ENCODE assay signal across 21 mouse cellular contexts in the genomic region with DNA sequence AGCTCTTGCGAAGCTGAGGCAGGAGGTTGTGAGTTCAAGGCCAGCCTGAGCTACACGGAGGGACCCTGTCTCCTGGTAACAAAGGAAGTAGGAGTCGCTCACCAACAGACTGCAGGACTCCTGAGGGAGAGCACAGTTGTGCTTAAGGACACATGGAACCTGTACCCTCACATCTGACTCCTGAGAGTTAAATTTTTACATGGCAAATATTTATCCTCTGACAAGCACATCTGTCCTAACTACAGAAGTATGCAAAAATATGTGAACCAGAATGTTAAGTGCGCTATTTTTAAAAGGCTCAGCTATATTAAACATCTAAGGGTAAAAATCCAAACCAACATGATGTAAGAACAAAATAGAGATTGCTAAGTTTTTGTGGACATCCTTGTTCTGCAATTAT. TPM values are rescaled to one million over a fixed set of nuclear protein-coding genes. Genes with fewer than 3 reads are reported as not detected.
A peak's percentile ranks its signal among the peaks of the same experiment; 100 is the strongest.
DNase-seq lines count a peak whose midpoint lies in the region; ATAC-seq and TF ChIP-seq lines count a peak whose summit lies in the region.
"Had no signal": no experiment of that assay in that cellular context is flagged by ENCODE, and none has a peak within 500 bp of the region (broad histone marks: within the 10 kb centered on the region; RNA-seq: fewer than 3 reads in every experiment).

No protein-coding gene starts in this region.

- TF ChIP-seq POLR2A in liver, adult 2 months (IDR thresholded peaks at IDR 0.05; ENCODE audit: extremely low read depth, insufficient read depth, low read length) = no peak

- TF ChIP-seq EP300 in liver, postnatal 0 days (IDR thresholded peaks at IDR 0.05; ENCODE audit: low read depth) = no peak

- 0 out of 2 replicates have a peak overlapping the region, but pooled peaks have one; percentile 31 for H3K27ac ChIP-seq in heart, embryonic 12.5 days (ENCODE audit: poor library complexity, severe bottlenecking)
- no peak overlapping the region for H3K27ac ChIP-seq in heart, embryonic 10.5 days
- H3K27ac ChIP-seq in liver, adult 2 months (replicated peaks; ENCODE audit: insufficient read depth, low read depth, low read length) = no peak overlapping the region
- no peak overlapping the region for H3K27ac ChIP-seq in liver, postnatal 0 days (ENCODE audit: low read depth)
- H3K27ac ChIP-seq: embryonic facial prominence, embryonic 13.5 days; forebrain, embryonic 13.5 days; hindbrain, embryonic 13.5 days had no signal

- H3K4me2 ChIP-seq in heart, embryonic 12.5 days = no peak overlapping the region
- no peak overlapping the region for H3K4me2 ChIP-seq in liver, postnatal 0 days (ENCODE audit: low read depth, low read length)
- H3K4me2 ChIP-seq: embryonic facial prominence, embryonic 13.5 days; forebrain, embryonic 13.5 days; hindbrain, embryonic 13.5 days had no signal

- no peaks in the 10 kb centered on the region for H3K27me3 ChIP-seq in heart, embryonic 12.5 days (replicated peaks)
- no peaks in the 10 kb centered on the region for H3K27me3 ChIP-seq in heart, embryonic 10.5 days (ENCODE audit: insufficient read depth, poor library complexity, severe bottlenecking)
- no peaks in the 10 kb centered on the region for H3K27me3 ChIP-seq in liver, adult 2 months (ENCODE audit: control insufficient read depth, insufficient read depth, low read length)
- H3K27me3 ChIP-seq in liver, postnatal 0 days (ENCODE audit: insufficient read depth, low read length) = no peaks in the 10 kb centered on the region
- H3K27me3 ChIP-seq: CH12.LX; embryonic facial prominence, embryonic 13.5 days; forebrain, embryonic 13.5 days; hindbrain, embryonic 13.5 days; Patski had no signal

- 77% methylated on average over 4 of the region's 4 CpGs for WGBS in heart, embryonic 12.5 days
- 83% methylated on average over 4 of the region's 4 CpGs for WGBS in heart, embryonic 10.5 days
- 29% methylated on average over 4 of the region's 4 CpGs for WGBS in liver, adult 2 months
- WGBS in liver, postnatal 0 days (ENCODE audit: insufficient replicate concordance) = 60% methylated on average over 4 of the region's 4 CpGs

- no peak overlapping the region for H3K9ac ChIP-seq in heart, embryonic 12.5 days
- no peak overlapping the region for H3K9ac ChIP-seq in liver, adult 2 months (ENCODE audit: low read depth, low read length)
- H3K9ac ChIP-seq in liver, postnatal 0 days (replicated peaks) = no peak overlapping the region
- H3K9ac ChIP-seq: embryonic facial prominence, embryonic 13.5 days; forebrain, embryonic 13.5 days; forebrain, postnatal 0 days; hindbrain, embryonic 13.5 days had no signal

- ATAC-seq in heart, embryonic 12.5 days (ENCODE audit: insufficient number of reproducible peaks, low FRiP score) = no peak
- no peak for ATAC-seq in liver, postnatal 0 days
- ATAC-seq: activated CD4-positive, CD25-positive, alpha-beta regulatory T cell, adult 4 months; forebrain, embryonic 13.5 days; forebrain, postnatal 0 days; Patski had no signal

- H3K79me2 ChIP-seq in liver, adult 2 months (ENCODE audit: control insufficient read depth, insufficient read depth, low read length) = peaks cover 3% of the 10 kb centered on the region; the same call in 1 of the 2 replicates

- H3K4me3 ChIP-seq in heart, embryonic 12.5 days = no peak overlapping the region
- no peak overlapping the region for H3K4me3 ChIP-seq in heart, embryonic 10.5 days
- no peak overlapping the region for H3K4me3 ChIP-seq in liver, adult 2 months (ENCODE audit: insufficient read depth, low read depth, low read length)
- H3K4me3 ChIP-seq in liver, postnatal 0 days (ENCODE audit: low read depth, low read length) = no peak overlapping the region
- H3K4me3 ChIP-seq: embryonic facial prominence, embryonic 13.5 days; forebrain, embryonic 13.5 days; hindbrain, embryonic 13.5 days had no signal

- H3K9me3 ChIP-seq in heart, embryonic 12.5 days (replicated peaks) = no peaks in the 10 kb centered on the region
- H3K9me3 ChIP-seq in heart, embryonic 10.5 days = no peaks in the 10 kb centered on the region
- H3K9me3 ChIP-seq in liver, postnatal 0 days (ENCODE audit: low read length) = no peaks in the 10 kb centered on the region
- H3K9me3 ChIP-seq: embryonic facial prominence, embryonic 13.5 days; forebrain, embryonic 13.5 days; hindbrain, embryonic 13.5 days had no signal

- DNase-seq in heart, embryonic 10.5 days (ENCODE audit: low spot score) = no peak
- peak; percentile 24 for DNase-seq in liver, adult 2 months (ENCODE audit: extremely low read depth, low read depth, low spot score)
- no peak for DNase-seq in liver, postnatal 0 days
- peak; percentile 28 for DNase-seq in A20 (ENCODE audit: low read depth, low spot score)
- peak; percentile 35 for DNase-seq in lung, postnatal 25 days (ENCODE audit: low spot score)
- no peak for DNase-seq in embryo, embryonic 10 days (ENCODE audit: low spot score)
- DNase-seq: adrenal gland, postnatal 14 days; cerebellum, adult 11-12 months; cerebellum, adult 9-10 months; cerebellum, postnatal 25 days; forebrain, postnatal 0 days; gastrocnemius, postnatal 36 days; heart, adult 11 months; heart, postnatal 10 days had no signal

- peaks cover 31% of the 10 kb centered on the region for H3K4me1 ChIP-seq in heart, embryonic 12.5 days (replicated peaks)
- peaks cover 22% of the 10 kb centered on the region; the same call in 1 of the 2 replicates for H3K4me1 ChIP-seq in heart, embryonic 10.5 days
- peaks cover 26% of the 10 kb centered on the region for H3K4me1 ChIP-seq in liver, adult 2 months (ENCODE audit: control insufficient read depth, insufficient read depth, low read length)
- H3K4me1 ChIP-seq in liver, postnatal 0 days (ENCODE audit: insufficient read depth) = peaks cover 37% of the 10 kb centered on the region

- TF ChIP-seq CTCF in liver, adult 2 months (IDR thresholded peaks at IDR 0.05; ENCODE audit: low read depth, low read length) = no peak
- TF ChIP-seq CTCF in liver, postnatal 0 days (IDR thresholded peaks at IDR 0.05; ENCODE audit: low read depth) = no peak

- H3K36me3 ChIP-seq in heart, embryonic 12.5 days = no peaks in the 10 kb centered on the region
- H3K36me3 ChIP-seq in heart, embryonic 10.5 days = no peaks in the 10 kb centered on the region
- no peaks in the 10 kb centered on the region for H3K36me3 ChIP-seq in liver, adult 2 months (ENCODE audit: control insufficient read depth, insufficient read depth, low read length)
- H3K36me3 ChIP-seq in liver, postnatal 0 days (replicated peaks; ENCODE audit: insufficient read depth, low read length) = no peaks in the 10 kb centered on the region
- H3K36me3 ChIP-seq: embryonic facial prominence, embryonic 13.5 days; hindbrain, embryonic 13.5 days had no signal

RNA-seq across cellular contexts. Expression of gene Camta1, which starts 56.0 kb away (rescaled TPM):
- polyA plus RNA-seq in heart, embryonic 12.5 days (2016; fragmentation: Nextera tagmentation; extraction: Ambion mirVana) = 159 and 165 TPM in 2 replicates
- 115 and 123 TPM in 2 replicates for polyA plus RNA-seq in heart, embryonic 10.5 days (2016; fragmentation: Nextera tagmentation; extraction: Ambion mirVana)
- 2.7 and 6.1 TPM in 2 replicates for total RNA-seq in liver, adult 2 months (2014; rRNA removed)
- 2.4 and 2.7 TPM in 2 replicates for polyA plus RNA-seq in liver, adult 2 months (2012; rRNA removed)
- 47.9 and 48.3 TPM in 2 replicates for polyA plus RNA-seq in liver, postnatal 0 days (2015; fragmentation: Nextera tagmentation; extraction: Ambion mirVana)

Comparison
In these comparisons a context has a peak if more than half of its experiments do, and no peak if none do; other contexts are left out.
1. DNase-seq: peak in liver, adult 2 months (single experiment), A20 (single experiment) and lung, postnatal 25 days (single experiment); none in heart, embryonic 10.5 days (single experiment), liver, postnatal 0 days (single experiment) and embryo, embryonic 10 days (single experiment).
2. RNA of gene Camta1, which starts 56.0 kb away (polyA plus RNA-seq): 159 to 165 TPM in heart, embryonic 12.5 days, 115 to 123 TPM in heart, embryonic 10.5 days and 47.9 to 48.3 TPM in liver, postnatal 0 days; 2.4 to 2.7 TPM in liver, adult 2 months; every median in the first group is over 10 times any median in the second.